Mouse (Mus musculus): ENCODE measurements around the gene Gm21773. TPM values are rescaled to one million over a fixed set of nuclear protein-coding genes. Genes with fewer than 3 reads are reported as not detected.
"Not testable (repeated sequence)": the region's sequence is repeated elsewhere in the genome, so short reads cannot be mapped to it uniquely, and the experiment has no call there.

Gm21773 gene
- polyA plus RNA-seq (2016; fragmentation: Nextera tagmentation; extraction: Ambion mirVana): not detected in 2 replicates

DNA sequence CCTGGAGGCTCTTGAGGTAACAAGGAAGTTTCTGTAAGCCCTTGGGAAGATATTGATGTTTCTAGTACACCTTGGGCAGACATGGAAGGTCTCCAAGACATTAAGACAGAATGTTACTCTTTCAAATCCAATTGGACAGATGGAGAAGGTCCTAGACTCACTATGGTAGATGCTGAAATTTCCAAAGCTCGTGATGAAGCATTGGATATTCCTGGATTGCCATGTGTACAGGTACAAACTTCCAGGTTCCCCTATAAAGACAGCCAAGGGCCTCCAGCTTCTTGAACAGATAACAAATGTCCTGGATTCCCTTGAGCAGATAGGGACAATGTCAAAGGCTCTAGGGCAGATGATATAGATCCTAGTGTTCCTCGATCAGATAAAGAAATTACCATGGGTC is at the start of gene Gm21773:
Gene Gm21773 (minus strand): TSS at position 101 of the 400 bp plus-strand sequence.
- not testable (repeated sequence) for H3K9me3 ChIP-seq (replicated peaks); H3K36me3 ChIP-seq; H3K27ac ChIP-seq (replicated peaks); DNase-seq (ENCODE audit: low spot score); H3K4me3 ChIP-seq; H3K4me1 ChIP-seq; H3K27me3 ChIP-seq (ENCODE audit: low read depth, poor library complexity, severe bottlenecking)
- WGBS: no CpG with 5 or more reads among the region's 2 CpGs

All from midbrain, embryonic 10.5 days (tissue).